ENCODE assay signal across 8 mouse cellular contexts in the genomic region with DNA sequence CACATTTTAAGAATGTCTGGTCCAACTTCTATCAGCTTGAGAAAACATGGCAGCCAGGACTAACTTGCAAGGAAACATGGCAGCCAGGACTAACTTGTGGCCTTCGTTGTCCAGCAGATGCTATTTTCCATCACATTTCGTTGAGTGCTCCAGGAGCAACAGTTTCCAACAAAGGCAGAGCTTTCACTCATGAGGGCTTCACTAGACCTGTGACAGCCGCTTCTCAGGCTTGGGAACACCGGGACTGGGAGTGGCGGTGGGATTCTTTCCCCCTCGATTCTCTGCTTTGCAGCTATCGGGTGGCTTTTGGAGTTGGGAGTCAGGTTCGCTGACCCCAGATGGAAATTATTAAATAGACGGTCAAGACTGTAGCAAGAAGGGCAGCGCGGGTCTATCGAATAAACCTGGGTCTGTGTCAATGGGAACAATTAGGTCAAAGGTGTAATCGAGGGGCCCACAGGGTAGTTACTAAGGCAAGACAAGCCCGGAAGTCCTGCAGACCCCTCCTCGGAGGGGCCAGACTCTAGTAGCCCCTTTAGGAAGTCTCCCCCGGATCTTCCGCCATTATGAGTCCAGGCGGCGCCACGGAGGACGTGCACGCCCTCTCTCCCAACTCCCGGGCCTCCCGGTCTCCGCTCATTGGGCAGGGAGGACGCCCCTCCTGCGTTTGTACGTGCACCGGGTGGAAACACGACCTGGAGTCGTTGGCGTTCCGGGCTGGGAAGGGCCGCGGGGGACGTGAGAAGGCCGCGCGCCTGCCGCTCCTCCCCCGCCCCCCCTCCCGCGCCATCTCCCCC. TPM values are rescaled to one million over a fixed set of nuclear protein-coding genes. Genes with fewer than 3 reads are reported as not detected.
A peak's percentile ranks its signal among the peaks of the same experiment; 100 is the strongest.
DNase-seq lines count a peak whose midpoint lies in the region; ATAC-seq and TF ChIP-seq lines count a peak whose summit lies in the region.

A gene (plus strand): TSS at position 590 of the 797 bp plus-strand sequence.

- peaks cover 10% of the 10 kb centered on the region for H3K27me3 ChIP-seq in forebrain, embryonic 15.5 days

- 3% methylated on average over 35 of the region's 43 CpGs for WGBS in forebrain, embryonic 15.5 days
- 3% methylated on average over 41 of the region's 43 CpGs for WGBS in lung, adult 2 months

- TF ChIP-seq POLR2A in lung, adult 2 months (IDR thresholded peaks at IDR 0.05; ENCODE audit: borderline replicate concordance, extremely low read depth, low read depth, low read length), result peak; percentile 85; the same call in 1 of the 2 replicates

- no peaks in the 10 kb centered on the region for H3K9me3 ChIP-seq in forebrain, embryonic 15.5 days

- H3K27ac ChIP-seq in forebrain, embryonic 15.5 days (replicated peaks), result peak within 1 kb of the TSS; percentile 97

- no peak for TF ChIP-seq CTCF in lung, adult 2 months (IDR thresholded peaks at IDR 0.05; ENCODE audit: insufficient read depth, low read length)

- DNase-seq in ES-CJ7 (ENCODE audit: low read depth, low spot score), result peak; percentile 96
- peak; percentile 91 for DNase-seq in cerebellum, adult 11 months
- DNase-seq in heart, postnatal 25 days (ENCODE audit: low spot score), result peak; percentile 87
- peak; percentile 87 to 94 for DNase-seq in layer of hippocampus, adult 18-20 months (ENCODE audit: low spot score in 2 of 2)
- peak; percentile 88 for DNase-seq in lung, adult 2 months
- peak; percentile 87 to 90 for DNase-seq in thymus, adult 18-20 months

- peaks cover 33% of the 10 kb centered on the region for H3K4me1 ChIP-seq in forebrain, embryonic 15.5 days
- peaks cover 5% of the 10 kb centered on the region; the same call in 1 of the 2 replicates for H3K4me1 ChIP-seq in lung, adult 2 months (ENCODE audit: control insufficient read depth, insufficient read depth, low read length)

- no peaks in the 10 kb centered on the region for H3K36me3 ChIP-seq in forebrain, embryonic 15.5 days

- peak within 1 kb of the TSS; percentile 93 for H3K9ac ChIP-seq in forebrain, embryonic 15.5 days (replicated peaks)

- H3K4me3 ChIP-seq in forebrain, embryonic 15.5 days, result peak within 1 kb of the TSS; percentile 76
- peak within 1 kb of the TSS; percentile 72 for H3K4me3 ChIP-seq in lung, adult 2 months (replicated peaks; ENCODE audit: extremely low read depth, low read depth, low read length)

- peak; percentile 98 for ATAC-seq in forebrain, embryonic 15.5 days (replicated peaks)
- peak; percentile 97 for ATAC-seq in neutrophil, adult 5-6 weeks (ENCODE audit: extremely low read depth, insufficient number of reproducible peaks, low FRiP score, poor library complexity, severe bottlenecking)

- intact Hi-C loops in heart, postnatal 25 days (cut with DNase I), result loop anchor here (2.0 to 10.0 kb wide), 3 partner anchors 38 to 199 kb away; a partner anchor contains a TSS

- H3K4me2 ChIP-seq in forebrain, embryonic 15.5 days (replicated peaks), result peak within 1 kb of the TSS; percentile 62

RNA-seq across cellular contexts. Expression of the gene that starts here (rescaled TPM):
- polyA plus RNA-seq in forebrain, embryonic 15.5 days (2015; fragmentation: Nextera tagmentation; extraction: Ambion mirVana), result 214 and 232 TPM in 2 replicates
- 10 to 100 TPM; 77.5 to 80.5 TPM for total RNA-seq in heart, postnatal 25 days (2021)
- total RNA-seq in layer of hippocampus, adult 18-20 months (2021), result 10 to 100 TPM; 75.6 to 82.8 TPM
- 17.9 and 24.6 TPM in 2 replicates for polyA plus RNA-seq in lung, adult 2 months (2012; rRNA removed)
- 192 and 194 TPM in 2 replicates for total RNA-seq in neutrophil, adult 5-6 weeks (2017)

Comparison
In these comparisons a context has a peak if more than half of its experiments do, and no peak if none do; other contexts are left out.
1. Peak in every context shown above with its lines: DNase-seq, ATAC-seq, H3K4me3 ChIP-seq and H3K27ac ChIP-seq.